Mouse (Mus musculus) bone marrow, adult 2 months (tissue): ENCODE data around the gene Skp1a.

Experiments used
- CTCF ChIP-seq: fragments of 200-500 bp; IDR thresholded peaks from 2 replicates; pipeline ENCODE4 v1.5.1; 2011; ENCODE audit warnings: low read length, control low read depth; ENCODE audit not compliant: control insufficient read depth, insufficient read depth
- POLR2A ChIP-seq: fragments of 200-500 bp; IDR thresholded peaks from 2 replicates; pipeline ENCODE4 v1.6.1; 2011; ENCODE audit warnings: low read depth, mild to moderate bottlenecking, control low read depth, low read length, borderline replicate concordance; ENCODE audit not compliant: control insufficient read depth

DNA sequence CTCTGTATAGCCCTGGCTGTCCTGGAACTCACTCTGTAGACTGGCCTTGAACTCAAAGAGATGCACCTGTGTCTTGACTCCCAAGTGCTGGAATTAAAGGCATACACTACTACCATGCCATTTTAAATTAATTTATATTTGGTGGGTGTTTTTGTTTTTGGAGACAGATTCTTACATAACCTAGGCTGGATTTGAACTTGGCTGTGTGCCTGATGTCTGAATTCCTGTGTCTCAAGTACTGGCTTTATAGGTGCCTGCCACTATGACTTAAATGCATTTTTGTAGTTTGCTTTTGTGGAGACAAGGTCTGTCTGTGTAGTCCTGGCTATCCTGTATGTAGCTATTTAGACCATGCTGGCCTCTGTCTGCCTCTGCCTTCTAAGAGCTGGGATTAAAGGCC, 2.7 kb downstream of the Skp1a start:
- TF ChIP-seq POLR2A (no peak), CTCF (no peak)
